Mouse (Mus musculus) testis, postnatal 10 days (tissue): ENCODE data around the gene Acpp.

Experiments
- DNase-seq: peaks from one replicate; pipeline ENCODE4 v3.0.0; 2021; ENCODE audit warnings: low spot score

The Acpp gene

DNA sequence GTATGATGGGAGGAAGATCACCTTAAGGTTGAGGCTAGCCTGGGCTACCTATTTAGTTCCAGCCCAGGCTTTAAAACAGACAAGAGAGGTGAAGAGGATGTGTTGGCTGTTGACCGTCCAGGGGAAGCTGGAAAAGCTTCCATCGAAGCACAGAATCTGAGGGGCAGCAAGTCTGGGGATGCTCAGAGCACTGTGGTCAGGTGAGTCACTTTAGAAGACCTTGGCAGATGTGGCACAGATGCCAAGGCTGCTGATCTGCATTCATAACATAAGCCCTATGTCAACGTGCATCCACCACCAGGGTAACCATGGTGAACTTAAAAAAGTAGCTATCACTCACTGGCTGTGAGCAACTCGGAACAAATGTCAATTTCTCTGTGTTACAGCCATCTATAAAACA lies 85.9 kb downstream of the Acpp start:
- no peak for DNase-seq

DNA sequence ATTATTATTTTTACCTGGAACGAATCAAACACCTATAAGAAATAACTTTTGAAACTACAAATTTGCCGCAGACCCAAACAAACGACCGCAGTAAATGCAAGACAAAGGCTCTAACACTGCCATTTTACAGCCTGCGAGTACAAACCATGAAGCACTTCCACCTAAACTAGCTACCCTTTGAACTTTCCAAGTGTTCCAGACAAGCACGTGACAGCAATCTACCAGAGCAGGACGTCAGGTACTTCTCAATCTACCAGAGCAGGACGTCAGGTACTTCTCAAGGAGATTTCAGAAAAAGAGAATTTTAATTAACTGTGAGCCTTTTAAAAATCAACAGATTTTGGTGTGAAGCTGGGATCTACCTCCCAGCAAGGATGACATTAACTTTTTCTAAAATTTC lies 86.4 kb downstream of the Acpp start:
- DNase-seq: no peak

DNA sequence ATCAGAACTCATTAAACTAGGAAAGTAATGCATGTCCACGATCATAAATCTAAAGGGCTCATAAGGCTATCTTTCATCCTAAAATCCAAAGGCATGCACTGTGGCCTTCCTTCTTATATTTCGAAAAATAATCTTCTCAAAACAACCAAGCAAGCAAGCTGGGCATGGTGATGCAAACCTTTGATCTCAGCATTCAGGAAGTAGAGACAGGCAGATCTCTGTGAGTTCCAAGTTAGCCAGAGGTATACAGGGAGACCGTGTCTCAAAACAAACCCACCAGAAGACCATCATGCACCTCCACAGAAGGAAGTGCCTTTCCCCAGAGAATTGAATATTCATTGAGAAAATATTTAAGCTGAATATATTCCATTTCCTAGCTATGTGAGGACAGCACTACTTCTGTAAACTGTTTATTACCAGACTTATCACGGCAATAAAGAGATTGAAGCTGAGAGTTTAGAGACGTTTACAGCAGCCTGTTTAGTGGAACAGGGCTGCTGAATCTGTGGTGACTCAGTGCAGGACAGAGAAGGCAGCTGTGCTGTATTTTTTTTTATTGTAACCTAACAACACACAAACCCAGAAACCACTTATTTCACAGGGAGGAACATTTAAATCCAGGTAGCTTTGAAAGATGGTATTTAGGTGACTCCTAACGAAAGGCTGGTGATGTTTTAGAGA lies 90.1 kb downstream of the Acpp start:
- no peak for DNase-seq

DNA sequence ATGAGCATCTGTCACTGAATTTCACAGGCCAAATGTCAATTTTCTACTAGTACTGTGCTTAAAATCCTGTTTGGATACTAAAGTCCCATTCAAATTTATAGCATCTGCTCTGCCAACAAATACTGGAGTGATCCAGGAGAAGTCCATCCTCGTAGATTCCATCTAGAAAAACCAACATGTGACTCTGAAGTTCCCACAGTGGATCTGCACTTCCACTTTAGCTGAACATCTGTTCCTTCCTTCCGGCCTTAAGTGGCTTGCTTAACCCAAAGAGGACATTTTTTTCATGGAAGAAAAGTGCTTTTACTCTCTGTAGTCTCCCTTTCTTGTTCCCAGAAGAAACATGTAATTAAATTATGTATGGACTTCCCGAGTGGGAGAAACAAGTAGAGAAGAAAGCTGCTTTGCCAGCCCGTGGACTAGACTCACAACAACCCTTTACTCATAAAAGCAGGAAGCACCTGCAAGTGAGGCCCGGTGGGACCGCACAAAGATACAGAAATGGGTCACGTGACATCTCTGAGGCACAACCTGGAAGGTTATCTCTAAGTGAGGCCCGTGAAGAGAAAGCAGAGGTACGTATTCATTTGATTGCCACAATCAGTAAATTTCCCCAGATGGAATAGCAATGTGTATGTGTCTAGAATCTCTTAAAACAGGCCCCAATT lies 93.6 kb downstream of the Acpp start:
- no peak for DNase-seq

DNA sequence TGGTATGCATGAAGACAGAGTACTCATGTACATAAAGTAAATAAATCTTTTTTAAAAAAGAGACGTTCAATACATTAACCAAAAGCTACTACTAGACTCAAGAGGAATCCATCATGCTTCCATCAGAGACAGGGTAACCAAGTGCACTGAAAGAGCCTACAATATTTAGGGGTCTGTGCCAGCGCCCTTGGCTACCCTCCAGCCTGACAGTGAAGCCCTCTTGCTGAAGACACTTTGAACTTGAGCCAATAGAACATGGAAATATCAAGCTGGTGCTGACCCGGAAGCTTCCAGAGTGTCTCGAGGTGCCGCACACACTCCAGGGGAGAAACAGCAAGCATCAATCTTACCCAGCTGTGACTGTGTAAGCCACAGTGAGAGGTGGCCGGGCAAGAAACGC lies 97.4 kb downstream of the Acpp start:
- no peak for DNase-seq

DNA sequence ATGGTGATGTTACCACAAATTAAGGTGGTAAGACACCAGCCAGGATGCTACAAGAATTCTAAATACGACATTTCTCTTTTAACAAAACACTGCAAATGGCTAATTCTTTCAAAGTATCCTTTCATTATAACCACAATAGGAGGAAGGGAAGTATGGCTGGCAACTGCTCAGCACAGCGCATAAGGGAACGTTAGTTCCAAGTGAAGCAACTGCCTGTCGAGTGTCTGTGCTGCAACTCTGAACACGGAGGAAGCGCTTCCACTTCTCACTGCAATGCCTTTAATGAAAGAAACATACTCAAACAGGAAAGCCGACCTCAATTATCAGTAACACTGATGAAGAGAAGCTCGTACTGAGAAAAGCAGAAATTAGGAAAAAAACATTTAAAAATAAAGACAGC lies 98.5 kb downstream of the Acpp start:
- no peak for DNase-seq
